Mouse (Mus musculus): ENCODE data around the gene Olfr1028.

Gene Olfr1028

DNA sequence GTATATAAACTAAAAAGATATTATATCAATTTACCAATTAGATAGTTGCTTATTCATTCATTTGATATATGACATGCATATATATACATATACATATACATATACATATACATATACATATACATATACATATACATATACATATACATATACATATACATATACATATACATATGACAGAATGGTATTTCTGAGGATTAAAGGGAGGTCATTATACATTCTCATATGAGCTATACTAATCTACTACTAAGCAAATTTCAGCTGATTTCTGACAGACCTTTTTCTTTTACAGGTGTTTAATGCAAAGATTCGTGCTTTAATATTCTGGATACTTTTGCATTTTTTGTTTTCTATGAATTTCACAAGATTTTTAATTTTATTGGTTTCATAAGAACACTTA lies at the start of gene Olfr1028:
Gene Olfr1028 (plus strand): TSS at position 301 of the 400 bp plus-strand sequence.
- no peak for DNase-seq (ENCODE audit: low spot score in 2 of 2)

DNA sequence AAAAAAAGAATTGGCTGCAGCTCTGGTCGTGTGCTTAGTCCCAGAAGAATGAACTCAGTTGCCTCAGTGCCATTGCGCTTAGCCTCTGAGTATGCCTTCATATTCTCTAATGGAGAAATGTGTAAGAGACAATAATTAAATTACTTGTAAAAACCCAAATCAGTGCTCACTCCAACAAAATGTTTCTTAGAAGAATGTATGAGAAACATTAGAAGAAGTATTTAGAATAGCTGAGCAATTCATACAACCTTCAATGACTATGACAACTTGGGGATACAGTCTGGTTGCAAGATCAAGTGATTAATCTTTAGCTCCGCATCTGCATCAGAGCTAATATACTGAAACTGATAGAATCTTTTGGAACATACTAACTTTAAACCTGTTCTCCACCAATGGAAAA lies 45.3 kb upstream of the Olfr1028 start, which contains the start of gene Olfr1024:
Gene Olfr1024 (minus strand): TSS at position 101 of the 400 bp plus-strand sequence.
- no peak for DNase-seq (ENCODE audit: low spot score in 2 of 2)

DNA sequence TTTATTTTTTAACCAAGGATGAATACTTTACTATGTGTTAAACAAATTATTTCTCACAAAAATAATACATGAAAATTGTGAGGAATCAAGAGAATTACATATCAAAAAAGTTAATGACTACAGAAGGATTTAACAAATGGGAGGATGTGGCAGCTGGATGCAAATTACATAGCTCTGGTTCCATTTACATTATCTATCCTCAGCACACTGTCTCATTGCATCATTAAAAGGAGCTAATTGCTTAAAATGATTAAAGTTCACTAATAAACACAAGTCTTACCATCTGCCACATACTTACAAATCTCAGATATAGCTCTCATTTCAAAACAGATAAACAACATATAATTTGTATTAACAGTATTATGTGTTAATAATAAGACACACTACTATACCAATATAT lies 37.0 kb upstream of the Olfr1028 start:
- DNase-seq (ENCODE audit: low spot score in 2 of 2) = no peak

DNA sequence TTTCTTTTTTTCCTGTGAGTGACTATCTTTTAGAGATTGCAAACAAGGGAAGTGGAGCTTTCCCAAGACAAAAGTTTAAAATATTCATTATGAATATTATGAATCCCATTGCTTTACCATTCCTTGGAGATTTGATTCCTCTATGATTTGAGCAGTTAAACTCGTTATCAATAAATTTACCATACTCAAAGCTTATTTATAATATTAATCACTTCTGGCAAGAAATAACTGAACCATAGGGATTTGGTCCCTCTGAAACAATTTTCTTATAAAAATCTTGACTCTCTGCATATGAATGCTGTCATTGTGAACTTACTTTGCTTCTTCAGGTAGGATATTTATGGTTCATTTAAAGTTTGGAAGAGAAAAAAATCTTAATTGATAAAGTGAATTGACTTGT lies 35.3 kb upstream of the Olfr1028 start, which contains the start of gene Olfr1025-ps1:
Gene Olfr1025-ps1 (plus strand): TSS at position 301 of the 400 bp plus-strand sequence.
- no peak for DNase-seq (ENCODE audit: low spot score in 2 of 2)

DNA sequence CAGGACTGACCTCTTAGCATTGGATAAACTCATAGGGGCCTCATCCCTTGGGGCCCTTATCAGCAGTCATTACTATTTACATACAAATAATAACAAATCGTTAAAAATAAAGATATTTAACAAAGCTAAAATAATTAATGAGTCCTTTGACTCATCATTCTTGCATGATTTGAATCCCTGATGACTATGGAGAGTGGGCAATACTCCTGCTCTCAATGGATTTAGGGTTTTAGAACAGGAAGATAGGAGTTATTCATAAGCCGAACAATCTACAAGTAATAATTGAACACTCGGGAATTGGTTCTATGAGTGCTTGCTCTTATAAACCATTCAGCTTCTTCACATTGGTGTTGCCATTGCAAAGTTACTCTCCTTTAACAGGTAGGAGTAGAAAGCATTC lies 29.0 kb upstream of the Olfr1028 start, which contains the start of gene Olfr1026:
Gene Olfr1026 (plus strand): TSS at position 301 of the 400 bp plus-strand sequence.
- DNase-seq (ENCODE audit: low spot score in 2 of 2) = no peak

DNA sequence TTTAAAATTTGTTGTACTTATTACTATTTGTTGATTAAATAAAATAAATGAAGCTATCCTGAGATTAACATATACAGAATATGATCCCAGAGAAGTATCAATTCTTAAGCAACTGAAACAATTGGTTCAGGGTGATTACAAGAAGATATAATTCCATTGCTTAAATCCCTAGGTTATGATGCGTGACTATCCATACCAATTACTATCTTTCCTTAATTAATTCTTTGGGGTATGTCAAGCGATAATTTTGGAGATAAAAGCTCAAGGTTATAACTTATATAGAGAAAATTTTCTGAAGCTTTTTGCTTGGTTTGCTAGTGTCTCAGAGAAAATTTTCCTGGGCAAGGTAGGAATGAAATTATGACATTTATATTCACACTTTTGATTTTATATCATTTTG lies 23.4 kb downstream of the Olfr1028 start, which contains the start of gene Olfr1029:
Gene Olfr1029 (plus strand): TSS at position 301 of the 400 bp plus-strand sequence.
- DNase-seq (ENCODE audit: low spot score in 2 of 2) = no peak

DNA sequence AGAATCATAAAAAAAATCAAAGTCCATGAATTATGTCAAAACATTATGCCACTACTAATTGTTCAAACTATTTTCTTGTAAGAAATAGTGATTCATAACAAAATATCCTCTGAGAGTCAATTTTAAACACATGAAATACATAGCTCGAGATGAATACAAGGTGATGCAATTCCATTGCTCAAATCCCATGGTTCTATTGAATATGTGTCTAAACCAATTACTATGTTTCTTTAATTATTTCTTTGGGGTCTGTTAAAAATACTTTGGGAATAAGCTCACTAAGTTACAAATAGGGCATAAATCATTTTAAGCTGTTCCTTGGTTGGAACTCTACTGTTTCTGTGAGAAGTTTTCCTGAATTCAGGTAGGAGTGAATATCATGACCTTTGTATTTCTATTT lies 28.7 kb downstream of the Olfr1028 start, which contains the start of gene Olfr1030:
Gene Olfr1030 (plus strand): TSS at position 301 of the 400 bp plus-strand sequence.
- DNase-seq (ENCODE audit: low spot score in 2 of 2) = no peak

DNA sequence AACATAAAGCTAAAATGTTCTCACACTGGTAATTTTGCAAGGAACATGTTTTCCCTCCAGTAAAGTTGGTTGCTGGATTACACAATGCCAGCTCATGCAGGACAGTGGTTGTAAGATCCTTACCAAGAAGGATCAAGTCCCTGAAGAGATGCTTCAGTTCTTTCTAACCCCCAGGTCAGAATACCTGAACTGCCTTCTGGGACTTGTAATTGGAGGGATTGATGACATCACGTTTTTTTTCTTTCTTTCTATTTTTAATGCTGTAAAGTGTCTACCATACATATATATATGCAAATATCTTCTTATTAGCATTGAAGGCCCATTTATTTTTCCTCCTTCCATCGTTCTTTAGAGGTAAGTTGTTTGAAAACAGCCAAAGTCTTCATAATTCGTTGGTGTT lies 39.8 kb downstream of the Olfr1028 start, which contains the start of gene Olfr1031:
Gene Olfr1031 (plus strand): TSS at position 301 of the 400 bp plus-strand sequence.
- DNase-seq (ENCODE audit: low spot score in 2 of 2) = no peak
